Mouse (Mus musculus): ENCODE measurements at regions not wholly inside any gene's neighbourhood (a gene's known extent, or its start where the extent isn't known, plus 50 kb on each side); places are given as distances from the start of the nearest gene placed in this dataset.

DNA sequence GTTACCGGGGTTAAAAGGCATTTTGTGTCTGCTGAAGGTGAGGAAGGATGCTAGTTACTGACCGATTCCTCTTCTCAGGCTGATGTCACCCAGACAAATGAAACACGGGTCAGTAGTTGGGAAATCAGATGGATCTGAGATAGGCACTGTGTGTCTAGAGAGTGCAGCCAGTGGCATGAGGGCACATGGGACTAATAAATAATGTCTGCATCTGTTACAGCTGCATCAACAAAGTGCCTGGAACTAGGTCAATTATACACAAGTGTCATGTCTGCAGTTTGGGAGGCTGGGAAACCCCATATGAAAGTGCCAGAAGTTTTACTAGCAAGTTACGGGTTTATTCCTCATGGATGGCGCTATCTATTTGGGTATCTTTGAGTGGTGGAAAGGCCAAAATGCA is 68.8 kb downstream of the Cxcl12 start:
- Histone ChIP-seq H3K27ac (ENCODE audit: low read length) (no peak overlapping the region), H3K9ac (ENCODE audit: low read length) (no peak overlapping the region), H3K9me3 (replicated peaks; ENCODE audit: control insufficient read depth, low read length) (no peaks in the 10 kb centered on the region), H3K4me1 (ENCODE audit: control insufficient read depth, insufficient read depth, low read length) (no peaks in the 10 kb centered on the region), H3K36me3 (ENCODE audit: control insufficient read depth, insufficient read depth, low read length) (no peaks in the 10 kb centered on the region), H3K27me3 (ENCODE audit: control insufficient read depth, insufficient read depth, low read length) (no peaks in the 10 kb centered on the region), H3K4me3 (replicated peaks; ENCODE audit: low read length) (no peak overlapping the region), H3K4me2 (ENCODE audit: low read depth, low read length) (no peak overlapping the region)
- no peak for ATAC-seq (ENCODE audit: insufficient read depth, low FRiP score)
- WGBS = 67% methylated on average over 5 of the region's 5 CpGs

DNA sequence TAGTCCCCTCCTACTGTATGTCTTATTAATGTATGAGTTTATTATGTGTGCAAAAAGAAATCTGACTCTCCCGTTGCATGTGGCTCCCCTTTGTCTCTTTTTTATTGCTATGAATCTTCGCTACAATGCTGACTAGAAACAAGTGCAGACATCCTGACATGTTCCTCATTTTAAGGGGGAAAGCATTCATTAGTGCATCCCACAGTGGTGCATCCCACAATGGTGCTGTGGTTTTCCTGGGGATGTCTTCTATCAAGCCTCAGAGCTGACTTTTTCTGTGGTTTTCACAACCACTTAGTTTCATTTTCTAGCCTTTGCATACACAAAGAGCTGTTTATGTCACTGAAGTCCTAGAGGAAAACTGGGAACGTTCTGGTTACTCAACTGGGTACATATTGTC is 72.9 kb downstream of the Cxcl12 start:
- ATAC-seq (ENCODE audit: insufficient read depth, low FRiP score) = no peak
- Histone ChIP-seq H3K27me3 (ENCODE audit: control insufficient read depth, insufficient read depth, low read length) (no peaks in the 10 kb centered on the region), H3K4me3 (replicated peaks; ENCODE audit: low read length) (no peak overlapping the region), H3K4me2 (ENCODE audit: low read depth, low read length) (no peak overlapping the region), H3K9me3 (replicated peaks; ENCODE audit: control insufficient read depth, low read length) (no peaks in the 10 kb centered on the region), H3K9ac (ENCODE audit: low read length) (no peak overlapping the region), H3K27ac (ENCODE audit: low read length) (no peak overlapping the region), H3K36me3 (ENCODE audit: control insufficient read depth, insufficient read depth, low read length) (no peaks in the 10 kb centered on the region), H3K4me1 (ENCODE audit: control insufficient read depth, insufficient read depth, low read length) (0 out of 2 replicates have a peak, but pooled peaks cover 2% of the 10 kb centered on the region)
- 59% methylated on average over 3 of the region's 3 CpGs for WGBS

DNA sequence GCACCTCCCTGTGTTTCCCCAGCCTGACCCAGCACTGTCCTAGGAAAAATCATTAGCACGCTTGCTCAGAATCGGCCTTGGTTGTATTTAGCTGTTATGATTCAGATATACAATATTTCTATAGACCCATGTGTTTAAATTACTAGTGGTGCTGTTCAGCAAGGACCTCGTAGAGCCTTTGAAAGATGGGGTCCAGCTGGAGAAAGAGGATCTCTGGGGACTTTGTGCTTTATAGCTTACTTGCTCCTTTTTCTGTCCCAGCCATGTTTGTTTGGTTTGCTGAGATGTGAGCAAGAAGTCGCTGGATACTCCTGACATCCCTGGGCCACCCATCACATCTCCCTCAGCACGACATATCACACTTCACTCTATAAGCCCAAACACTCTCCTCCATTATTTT is 77.1 kb downstream of the Cxcl12 start:
- no peaks in the 10 kb centered on the region for H3K36me3 ChIP-seq (ENCODE audit: control insufficient read depth, insufficient read depth, low read length)
- H3K9me3 ChIP-seq (replicated peaks; ENCODE audit: control insufficient read depth, low read length) = no peaks in the 10 kb centered on the region
- no peak overlapping the region for H3K27ac ChIP-seq (ENCODE audit: low read length)
- H3K9ac ChIP-seq (ENCODE audit: low read length) = no peak overlapping the region
- ATAC-seq (ENCODE audit: insufficient read depth, low FRiP score) = no peak
- H3K4me3 ChIP-seq (replicated peaks; ENCODE audit: low read length) = no peak overlapping the region
- H3K4me1 ChIP-seq (ENCODE audit: control insufficient read depth, insufficient read depth, low read length) = 0 out of 2 replicates have a peak, but pooled peaks cover 2% of the 10 kb centered on the region
- no peaks in the 10 kb centered on the region for H3K27me3 ChIP-seq (ENCODE audit: control insufficient read depth, insufficient read depth, low read length)
- WGBS = 49% methylated on average over 5 of the region's 5 CpGs
- H3K4me2 ChIP-seq (ENCODE audit: low read depth, low read length) = no peak overlapping the region

DNA sequence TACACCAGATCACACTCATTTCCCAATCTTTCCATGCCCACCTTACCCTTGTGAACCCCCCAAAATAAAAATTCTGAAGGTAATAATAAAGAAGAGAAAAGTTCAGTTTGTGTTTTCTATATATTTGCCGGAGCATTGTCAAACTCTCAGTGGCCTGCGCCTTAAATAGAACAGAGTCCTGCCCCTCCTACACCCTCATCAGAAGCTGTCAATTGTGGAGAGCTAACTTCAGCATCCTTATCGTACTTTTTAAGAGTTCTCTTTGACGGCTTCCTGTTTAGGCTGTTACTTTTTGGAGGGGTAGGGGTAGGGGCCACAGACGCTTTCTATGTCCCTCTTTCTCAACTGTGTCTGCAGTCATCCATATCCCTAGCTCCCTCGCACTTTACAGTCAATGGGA is 77.5 kb downstream of the Cxcl12 start:
- Histone ChIP-seq H3K4me2 (ENCODE audit: low read depth, low read length) (no peak overlapping the region), H3K4me3 (replicated peaks; ENCODE audit: low read length) (no peak overlapping the region), H3K9ac (ENCODE audit: low read length) (no peak overlapping the region), H3K27me3 (ENCODE audit: control insufficient read depth, insufficient read depth, low read length) (no peaks in the 10 kb centered on the region), H3K9me3 (replicated peaks; ENCODE audit: control insufficient read depth, low read length) (no peaks in the 10 kb centered on the region), H3K4me1 (ENCODE audit: control insufficient read depth, insufficient read depth, low read length) (0 out of 2 replicates have a peak, but pooled peaks cover 2% of the 10 kb centered on the region), H3K27ac (ENCODE audit: low read length) (no peak overlapping the region), H3K36me3 (ENCODE audit: control insufficient read depth, insufficient read depth, low read length) (no peaks in the 10 kb centered on the region)
- no peak for ATAC-seq (ENCODE audit: insufficient read depth, low FRiP score)
- 71% methylated on average over 6 of the region's 6 CpGs for WGBS

DNA sequence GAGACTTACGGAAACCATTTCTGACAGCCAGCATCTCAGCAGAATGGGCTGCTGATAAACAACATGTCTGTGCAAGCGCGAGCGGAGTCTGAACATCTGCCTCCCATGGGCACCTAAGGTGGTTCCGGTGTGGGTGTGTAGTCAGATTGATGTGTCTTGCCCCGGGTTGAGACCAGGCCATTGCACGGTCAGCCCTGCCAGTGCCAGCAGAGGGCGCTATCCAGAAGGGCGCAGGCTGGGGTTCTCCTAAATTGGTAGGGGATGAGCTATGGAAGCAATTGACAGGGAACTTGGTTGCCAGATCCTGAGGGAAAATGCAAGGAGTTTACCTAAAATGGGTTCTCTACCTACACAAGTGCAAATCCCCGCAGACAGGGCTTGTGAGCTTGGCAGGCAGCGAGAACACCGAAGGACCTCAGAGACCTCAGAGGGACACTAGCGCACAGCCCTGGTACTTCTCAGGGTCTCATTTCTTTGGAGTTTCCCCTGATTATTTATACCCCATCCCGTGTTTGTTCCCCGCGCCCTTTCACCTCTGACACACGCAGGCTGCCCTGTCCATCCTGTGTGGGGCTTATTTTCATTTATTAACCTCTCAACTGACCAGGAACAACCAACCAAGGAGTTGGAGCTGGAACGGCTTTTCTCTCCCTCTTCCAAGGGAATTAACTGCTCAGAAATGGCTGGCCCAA is 81.0 kb downstream of the Cxcl12 start:
- Histone ChIP-seq H3K4me1 (ENCODE audit: control insufficient read depth, insufficient read depth, low read length) (0 out of 2 replicates have a peak, but pooled peaks cover 1% of the 10 kb centered on the region), H3K27me3 (ENCODE audit: control insufficient read depth, insufficient read depth, low read length) (no peaks in the 10 kb centered on the region), H3K9ac (ENCODE audit: low read length) (no peak overlapping the region), H3K9me3 (replicated peaks; ENCODE audit: control insufficient read depth, low read length) (no peaks in the 10 kb centered on the region), H3K36me3 (ENCODE audit: control insufficient read depth, insufficient read depth, low read length) (no peaks in the 10 kb centered on the region), H3K27ac (ENCODE audit: low read length) (no peak overlapping the region), H3K4me3 (replicated peaks; ENCODE audit: low read length) (no peak overlapping the region), H3K4me2 (ENCODE audit: low read depth, low read length) (no peak overlapping the region)
- WGBS = 81% methylated on average over 18 of the region's 18 CpGs
- no peak for ATAC-seq (ENCODE audit: insufficient read depth, low FRiP score)

DNA sequence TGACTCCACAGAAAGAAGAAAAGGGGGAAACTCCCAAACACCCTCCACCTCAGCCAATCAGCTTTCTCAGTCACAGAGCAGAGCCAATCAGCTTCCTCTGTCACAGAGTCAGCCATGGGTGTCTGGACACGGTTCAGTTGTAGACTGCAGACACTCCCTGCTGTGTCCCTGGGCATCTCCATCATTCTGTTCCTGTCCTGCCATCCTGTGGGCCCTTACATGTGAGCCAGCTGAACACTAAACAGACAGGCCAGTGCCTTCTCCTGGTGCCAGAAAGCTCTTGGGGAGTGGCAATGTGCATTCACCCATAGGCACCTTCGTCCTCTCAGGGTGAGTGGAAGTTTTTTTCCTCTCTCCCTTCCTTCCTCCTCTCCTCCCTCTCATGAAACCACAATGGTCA is 81.7 kb downstream of the Cxcl12 start:
- Histone ChIP-seq H3K36me3 (ENCODE audit: control insufficient read depth, insufficient read depth, low read length) (no peaks in the 10 kb centered on the region), H3K4me2 (ENCODE audit: low read depth, low read length) (no peak overlapping the region), H3K9me3 (replicated peaks; ENCODE audit: control insufficient read depth, low read length) (no peaks in the 10 kb centered on the region), H3K4me1 (ENCODE audit: control insufficient read depth, insufficient read depth, low read length) (peaks cover 3% of the 10 kb centered on the region; the same call in 1 of the 2 replicates), H3K4me3 (replicated peaks; ENCODE audit: low read length) (no peak overlapping the region), H3K9ac (ENCODE audit: low read length) (no peak overlapping the region), H3K27me3 (ENCODE audit: control insufficient read depth, insufficient read depth, low read length) (no peaks in the 10 kb centered on the region), H3K27ac (ENCODE audit: low read length) (no peak overlapping the region)
- 49% methylated on average over 2 of the region's 2 CpGs for WGBS
- ATAC-seq (ENCODE audit: insufficient read depth, low FRiP score) = no peak

DNA sequence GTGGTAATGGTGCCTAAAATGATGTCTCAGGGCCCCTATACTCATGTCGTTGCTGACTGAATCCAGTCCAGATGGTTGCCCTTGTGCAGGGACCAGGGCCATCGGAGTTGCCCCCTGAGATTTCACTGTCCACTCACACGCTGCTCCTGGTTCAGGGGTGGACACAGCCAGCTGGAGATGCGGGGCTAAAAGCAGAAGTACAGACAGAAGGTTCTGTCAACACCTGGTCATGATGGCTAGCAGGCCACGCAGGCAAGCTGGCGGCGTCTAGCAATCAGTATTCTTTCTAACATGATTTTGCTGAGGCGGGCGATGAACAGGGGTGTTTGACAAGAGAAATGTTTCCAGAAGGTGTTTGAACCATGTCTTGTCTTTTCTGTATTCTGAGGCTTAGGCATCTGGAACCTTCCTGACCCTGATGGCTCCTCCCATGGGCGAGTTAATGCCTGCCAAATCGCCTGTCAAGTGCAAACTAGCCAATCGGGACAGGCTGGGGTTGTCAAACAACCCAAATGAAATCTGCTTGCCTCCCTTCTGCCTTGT is 83.1 kb downstream of the Cxcl12 start:
- Histone ChIP-seq H3K4me1 (ENCODE audit: control insufficient read depth, insufficient read depth, low read length) (peaks cover 3% of the 10 kb centered on the region; the same call in 1 of the 2 replicates), H3K36me3 (ENCODE audit: control insufficient read depth, insufficient read depth, low read length) (no peaks in the 10 kb centered on the region), H3K9me3 (replicated peaks; ENCODE audit: control insufficient read depth, low read length) (no peaks in the 10 kb centered on the region), H3K27me3 (ENCODE audit: control insufficient read depth, insufficient read depth, low read length) (no peaks in the 10 kb centered on the region), H3K9ac (ENCODE audit: low read length) (no peak overlapping the region), H3K4me2 (ENCODE audit: low read depth, low read length) (no peak overlapping the region), H3K27ac (ENCODE audit: low read length) (no peak overlapping the region), H3K4me3 (replicated peaks; ENCODE audit: low read length) (no peak overlapping the region)
- no peak for ATAC-seq (ENCODE audit: insufficient read depth, low FRiP score)
- WGBS = 63% methylated on average over 12 of the region's 12 CpGs

DNA sequence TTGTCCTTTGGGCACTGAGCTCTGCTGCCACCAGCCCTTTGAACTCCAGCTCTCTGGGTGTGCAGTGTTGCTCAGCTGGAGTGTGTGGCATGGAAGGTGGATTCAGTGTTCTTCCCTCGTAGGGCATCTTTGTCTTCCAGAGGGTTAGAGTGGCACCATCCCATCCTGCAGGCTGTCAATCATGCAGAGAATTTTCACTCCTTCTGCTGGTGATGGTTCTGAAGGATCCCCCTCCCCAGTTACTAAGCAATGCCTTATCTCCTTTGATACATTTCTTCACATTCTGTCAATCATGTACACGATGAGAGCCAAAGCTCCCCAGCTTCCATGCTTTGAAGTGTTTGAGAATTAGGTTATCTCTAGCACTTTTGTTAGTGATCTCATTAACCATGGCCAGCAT is 84.0 kb downstream of the Cxcl12 start:
- H3K4me3 ChIP-seq (replicated peaks; ENCODE audit: low read length) = no peak overlapping the region
- H3K9me3 ChIP-seq (replicated peaks; ENCODE audit: control insufficient read depth, low read length) = no peaks in the 10 kb centered on the region
- H3K27me3 ChIP-seq (ENCODE audit: control insufficient read depth, insufficient read depth, low read length) = no peaks in the 10 kb centered on the region
- H3K4me1 ChIP-seq (ENCODE audit: control insufficient read depth, insufficient read depth, low read length) = peaks cover 3% of the 10 kb centered on the region; the same call in 1 of the 2 replicates
- H3K36me3 ChIP-seq (ENCODE audit: control insufficient read depth, insufficient read depth, low read length) = no peaks in the 10 kb centered on the region
- H3K9ac ChIP-seq (ENCODE audit: low read length) = no peak overlapping the region
- no peak overlapping the region for H3K27ac ChIP-seq (ENCODE audit: low read length)
- no peak overlapping the region for H3K4me2 ChIP-seq (ENCODE audit: low read depth, low read length)
- WGBS = 68% methylated on average over 2 of the region's 2 CpGs
- no peak for ATAC-seq (ENCODE audit: insufficient read depth, low FRiP score)

DNA sequence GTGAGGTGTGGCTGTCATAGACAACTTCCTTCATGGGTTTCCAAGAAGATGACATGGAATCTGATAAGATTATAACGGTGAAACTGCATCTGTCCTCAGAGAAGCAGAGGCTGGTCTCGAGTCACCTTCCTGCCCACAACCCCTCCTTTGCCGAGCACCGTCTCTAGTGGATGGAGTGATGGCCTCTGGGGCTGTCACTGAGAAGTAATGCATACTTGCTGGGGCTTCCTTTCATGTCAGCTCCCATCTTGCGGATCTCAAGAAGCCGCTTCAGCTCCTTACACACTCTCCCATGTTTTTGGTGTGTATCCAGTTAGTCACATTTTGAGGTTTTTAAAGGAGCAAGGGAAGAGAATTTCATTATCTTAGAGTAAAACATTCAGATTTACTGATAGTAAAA is 84.7 kb downstream of the Cxcl12 start:
- H3K9me3 ChIP-seq (replicated peaks; ENCODE audit: control insufficient read depth, low read length) = no peaks in the 10 kb centered on the region
- 80% methylated on average over 6 of the region's 6 CpGs for WGBS
- no peaks in the 10 kb centered on the region for H3K27me3 ChIP-seq (ENCODE audit: control insufficient read depth, insufficient read depth, low read length)
- H3K4me2 ChIP-seq (ENCODE audit: low read depth, low read length) = no peak overlapping the region
- H3K36me3 ChIP-seq (ENCODE audit: control insufficient read depth, insufficient read depth, low read length) = no peaks in the 10 kb centered on the region
- H3K27ac ChIP-seq (ENCODE audit: low read length) = no peak overlapping the region
- ATAC-seq (ENCODE audit: insufficient read depth, low FRiP score) = no peak
- peaks cover 3% of the 10 kb centered on the region; the same call in 1 of the 2 replicates for H3K4me1 ChIP-seq (ENCODE audit: control insufficient read depth, insufficient read depth, low read length)
- no peak overlapping the region for H3K4me3 ChIP-seq (replicated peaks; ENCODE audit: low read length)
- H3K9ac ChIP-seq (ENCODE audit: low read length) = no peak overlapping the region
